Mouse (Mus musculus): ENCODE results near the gene Ctrb1. TPM values are rescaled to one million over a fixed set of nuclear protein-coding genes. Genes with fewer than 3 reads are reported as not detected.
"Not testable (repeated sequence)": the region's sequence is repeated elsewhere in the genome, so short reads cannot be mapped to it uniquely, and the experiment has no call there.

Ctrb1 gene
- polyA plus RNA-seq, 1 experiment from 2014 or later = 2.5 TPM

- Histone ChIP-seq H3K36me3 (replicated peaks) (peaks cover 21% of the 10 kb centered on the region), H3K9ac (no peak overlapping the region), H3K4me3 (no peak overlapping the region), H3K27me3 (replicated peaks) (no peaks in the 10 kb centered on the region), H3K4me2 (no peak overlapping the region), H3K27ac (no peak overlapping the region), H3K4me1 (no peaks in the 10 kb centered on the region), H3K9me3 (no peaks in the 10 kb centered on the region)
- WGBS = 95% methylated on average over 2 of the region's 2 CpGs
- no peak for ATAC-seq (replicated peaks)
Observed at GRCm38 (mm10) chr8:111666751-111667150, 24.1 kb downstream of the Ctrb1 start.

- Histone ChIP-seq H3K9ac (no peak overlapping the region), H3K27ac (no peak overlapping the region), H3K4me3 (no peak overlapping the region), H3K27me3 (replicated peaks) (no peaks in the 10 kb centered on the region), H3K4me1 (no peaks in the 10 kb centered on the region), H3K36me3 (replicated peaks) (no peaks in the 10 kb centered on the region), H3K9me3 (no peaks in the 10 kb centered on the region), H3K4me2 (no peak overlapping the region)
- ATAC-seq (replicated peaks) = no peak
- 89% methylated on average over 3 of the region's 3 CpGs for WGBS
Observed at GRCm38 (mm10) chr8:111662473-111662872, 28.3 kb downstream of the Ctrb1 start.

GRCm38 (mm10) chr8:111658819-111659423 is 31.9 kb downstream of the Ctrb1 start:
- Histone ChIP-seq H3K36me3 (replicated peaks) (no peaks in the 10 kb centered on the region), H3K4me3 (no peak overlapping the region), H3K27ac (no peak overlapping the region), H3K27me3 (replicated peaks) (no peaks in the 10 kb centered on the region), H3K9ac (no peak overlapping the region), H3K4me1 (no peaks in the 10 kb centered on the region), H3K9me3 (no peaks in the 10 kb centered on the region), H3K4me2 (no peak overlapping the region)
- ATAC-seq (replicated peaks) = no peak
- WGBS = 85% methylated on average over 6 of the region's 6 CpGs

GRCm38 (mm10) chr8:111657312-111657854 is 33.4 kb downstream of the Ctrb1 start:
- no peaks in the 10 kb centered on the region for H3K9me3 ChIP-seq
- 54% methylated on average over 1 of the region's 1 CpGs for WGBS
- H3K4me1 ChIP-seq = no peaks in the 10 kb centered on the region
- H3K36me3 ChIP-seq (replicated peaks) = no peaks in the 10 kb centered on the region
- no peak overlapping the region for H3K4me3 ChIP-seq
- no peak overlapping the region for H3K9ac ChIP-seq
- no peak overlapping the region for H3K4me2 ChIP-seq
- H3K27me3 ChIP-seq (replicated peaks) = no peaks in the 10 kb centered on the region
- no peak overlapping the region for H3K27ac ChIP-seq
- ATAC-seq (replicated peaks) = no peak

GRCm38 (mm10) chr8:111653524-111653923 is 37.3 kb downstream of the Ctrb1 start:
- Histone ChIP-seq H3K9me3 (no peaks in the 10 kb centered on the region), H3K9ac (no peak overlapping the region), H3K36me3 (replicated peaks) (no peaks in the 10 kb centered on the region), H3K27me3 (replicated peaks) (no peaks in the 10 kb centered on the region), H3K4me2 (no peak overlapping the region), H3K4me3 (no peak overlapping the region), H3K27ac (no peak overlapping the region), H3K4me1 (no peaks in the 10 kb centered on the region)
- 96% methylated on average over 2 of the region's 2 CpGs for WGBS
- ATAC-seq (replicated peaks) = no peak

- no peak overlapping the region for H3K9ac ChIP-seq
- H3K27me3 ChIP-seq (replicated peaks) = no peaks in the 10 kb centered on the region
- H3K4me1 ChIP-seq = no peaks in the 10 kb centered on the region
- H3K4me3 ChIP-seq = no peak overlapping the region
- ATAC-seq (replicated peaks) = no peak
- H3K27ac ChIP-seq = no peak overlapping the region
- H3K9me3 ChIP-seq = no peaks in the 10 kb centered on the region
- H3K4me2 ChIP-seq = no peak overlapping the region
- 70% methylated on average over 3 of the region's 3 CpGs for WGBS
- H3K36me3 ChIP-seq (replicated peaks) = no peaks in the 10 kb centered on the region
Observed at GRCm38 (mm10) chr8:111650651-111651050, 40.2 kb downstream of the Ctrb1 start.

GRCm38 (mm10) chr8:111648834-111649233 is 42.0 kb downstream of the Ctrb1 start:
- no peaks in the 10 kb centered on the region for H3K9me3 ChIP-seq
- H3K36me3 ChIP-seq (replicated peaks) = no peaks in the 10 kb centered on the region
- WGBS = 69% methylated on average over 2 of the region's 2 CpGs
- peaks cover 7% of the 10 kb centered on the region for H3K4me1 ChIP-seq
- no peak overlapping the region for H3K4me3 ChIP-seq
- H3K4me2 ChIP-seq = no peak overlapping the region
- H3K27me3 ChIP-seq (replicated peaks) = no peaks in the 10 kb centered on the region
- no peak for ATAC-seq (replicated peaks)
- H3K9ac ChIP-seq = no peak overlapping the region
- no peak overlapping the region for H3K27ac ChIP-seq

GRCm38 (mm10) chr8:111645715-111646114 is 45.1 kb downstream of the Ctrb1 start:
- H3K27me3 ChIP-seq (replicated peaks) = no peaks in the 10 kb centered on the region
- 96% methylated on average over 8 of the region's 8 CpGs for WGBS
- ATAC-seq (replicated peaks) = no peak
- H3K27ac ChIP-seq = no peak overlapping the region
- peaks cover 15% of the 10 kb centered on the region for H3K4me1 ChIP-seq
- H3K9ac ChIP-seq = no peak overlapping the region
- H3K4me2 ChIP-seq = no peak overlapping the region
- H3K9me3 ChIP-seq = no peaks in the 10 kb centered on the region
- no peak overlapping the region for H3K4me3 ChIP-seq
- H3K36me3 ChIP-seq (replicated peaks) = no peaks in the 10 kb centered on the region

- 59% methylated on average over 12 of the region's 12 CpGs for WGBS
Observed at GRCm38 (mm10) chr8:111644286-111645051, 46.3 kb downstream of the Ctrb1 start.

GRCm38 (mm10) chr8:111643264-111644141 is 47.3 kb downstream of the Ctrb1 start, which contains the start of gene Zfp1:
TSS of gene Zfp1 (plus strand) at chr8:111643401.
- H3K36me3 ChIP-seq (replicated peaks) = no peaks in the 10 kb centered on the region
- peak; percentile 98 for ATAC-seq (replicated peaks)
- H3K9ac ChIP-seq = peak within 1 kb of the TSS; percentile 80
- peak within 1 kb of the TSS; percentile 91 for H3K27ac ChIP-seq
- no peaks in the 10 kb centered on the region for H3K27me3 ChIP-seq (replicated peaks)
- peaks cover 15% of the 10 kb centered on the region for H3K4me1 ChIP-seq
- WGBS = under 1% methylated on average over 70 of the region's 75 CpGs
- H3K4me3 ChIP-seq = peak within 1 kb of the TSS; percentile 63
- peak within 1 kb of the TSS; percentile 59 for H3K4me2 ChIP-seq
- no peaks in the 10 kb centered on the region for H3K9me3 ChIP-seq

More at GRCm38 (mm10) chr8:111644286-111645051, 46.3 kb downstream of the Ctrb1 start:
- Histone ChIP-seq H3K9ac (peak overlapping the region; percentile 80; the same call in 1 of the 2 replicates), H3K4me1 (peaks cover 15% of the 10 kb centered on the region), H3K27ac (peak overlapping the region; percentile 91), H3K4me3 (peak overlapping the region; percentile 63), H3K4me2 (peak overlapping the region; percentile 59)
- not testable (repeated sequence) for ATAC-seq (replicated peaks); H3K9me3 ChIP-seq; H3K36me3 ChIP-seq (replicated peaks); H3K27me3 ChIP-seq (replicated peaks)

GRCm38 (mm10) chr8:111642939-111643263 is 47.9 kb downstream of the Ctrb1 start:
- 17% methylated on average over 5 of the region's 5 CpGs for WGBS
- no peaks in the 10 kb centered on the region for H3K27me3 ChIP-seq (replicated peaks)
- peaks cover 15% of the 10 kb centered on the region for H3K4me1 ChIP-seq
- peak overlapping the region; percentile 38 for H3K9ac ChIP-seq
- ATAC-seq (replicated peaks) = peak; percentile 48
- peak overlapping the region; percentile 59 for H3K4me2 ChIP-seq
- H3K4me3 ChIP-seq = peak overlapping the region; percentile 63
- no peaks in the 10 kb centered on the region for H3K9me3 ChIP-seq
- H3K36me3 ChIP-seq (replicated peaks) = no peaks in the 10 kb centered on the region
- peak overlapping the region; percentile 91 for H3K27ac ChIP-seq

- ATAC-seq (replicated peaks) = no peak
- peak overlapping the region; percentile 38; the same call in 1 of the 2 replicates for H3K9ac ChIP-seq
- peak overlapping the region; percentile 59 for H3K4me2 ChIP-seq
- no peaks in the 10 kb centered on the region for H3K9me3 ChIP-seq
- H3K27ac ChIP-seq = peak overlapping the region; percentile 91; the same call in 1 of the 2 replicates
- H3K4me1 ChIP-seq = peaks cover 15% of the 10 kb centered on the region
- H3K27me3 ChIP-seq (replicated peaks) = no peaks in the 10 kb centered on the region
- H3K4me3 ChIP-seq = peak overlapping the region; percentile 63
- no peaks in the 10 kb centered on the region for H3K36me3 ChIP-seq (replicated peaks)
- 65% methylated on average over 5 of the region's 5 CpGs for WGBS
Observed at GRCm38 (mm10) chr8:111642496-111642895, 48.3 kb downstream of the Ctrb1 start.
